Mouse (Mus musculus) midbrain, embryonic 11.5 days (tissue): ENCODE data around the gene Soat2. TPM values are rescaled to one million over a fixed set of nuclear protein-coding genes. Genes with fewer than 3 reads are reported as not detected.
A peak's percentile ranks its signal among the peaks of the same experiment; 100 is the strongest.

ENCODE experiments used
- ATAC-seq: fragments of 200-750 bp; cut with Nextera tagmentation; 2 replicates; pipeline ENCODE4 v1.8.0; 2017; ENCODE audit warnings: moderate TSS enrichment, moderate library complexity; ENCODE audit not compliant: low FRiP score
- DNase-seq: peaks from one replicate; pipeline ENCODE4 v3.0.0; 2015; ENCODE audit warnings: low spot score; ENCODE audit errors: missing footprints
- H3K27ac ChIP-seq: fragments of 300-500 bp; sonication (generic); 2 replicates; pipeline ENCODE4 v1.5.1; 2014; ENCODE audit warnings: low read depth, low read length
- H3K27me3 ChIP-seq: fragments of 300-500 bp; sonication (generic); 2 replicates; pipeline ENCODE4 v1.6.1; 2014; ENCODE audit warnings: mild to moderate bottlenecking, low read length, moderate library complexity, mixed read lengths; ENCODE audit not compliant: control insufficient read depth, insufficient read depth
- H3K36me3 ChIP-seq: fragments of 300-500 bp; sonication (generic); 2 replicates; pipeline ENCODE4 v1.6.1; 2014; ENCODE audit warnings: mild to moderate bottlenecking, low read length, moderate library complexity, mixed read lengths; ENCODE audit not compliant: control insufficient read depth, insufficient read depth
- H3K4me1 ChIP-seq: fragments of 300-500 bp; sonication (generic); 2 replicates; pipeline ENCODE4 v1.6.1; 2014; ENCODE audit warnings: low read length; ENCODE audit not compliant: control insufficient read depth, insufficient read depth
- H3K4me2 ChIP-seq: fragments of 300-500 bp; sonication (generic); 2 replicates; pipeline ENCODE4 v1.6.1; 2014; ENCODE audit warnings: mild to moderate bottlenecking, moderate library complexity
- H3K4me3 ChIP-seq: fragments of 300-500 bp; sonication (generic); 2 replicates; pipeline ENCODE4 v1.5.1; 2014; ENCODE audit warnings: low read depth, low read length
- H3K9ac ChIP-seq: fragments of 300-500 bp; sonication (generic); 2 replicates; pipeline ENCODE4 v1.6.1; 2014; ENCODE audit warnings: low read length
- H3K9me3 ChIP-seq: fragments of 300-500 bp; sonication (generic); 2 replicates; pipeline ENCODE4 v1.6.1; 2016; ENCODE audit warnings: low read length; ENCODE audit not compliant: control insufficient read depth
- WGBS: fragments of 180-500 bp; shearing (Covaris S2); extraction: QIAGEN DNeasy Blood & Tissue Kit; methylation state at CpG from one replicate; pipeline ENCODE4 v1.1.7; 2014; 5-methylcytosine and 5-hydroxymethylcytosine counted together
- polyA plus RNA-seq: library from polyadenylated mRNA; unstranded; fragments of >200 nt; fragmentation: Nextera tagmentation; extraction: Ambion mirVana; gene quantifications from 2 replicates; pipeline ENCODE4 v1.2.1, GENCODE M21; 2014

Soat2 gene
- polyA plus RNA-seq, 1 experiment from 2014 or later: not detected

GRCm38 (mm10) chr15:102203835-102204381, 53.6 kb downstream of the Soat2 start:
- WGBS: 0% methylated on average over 28 of the region's 72 CpGs
- peak; percentile 50 for ATAC-seq

GRCm38 (mm10) chr15:102204674-102205505, 54.6 kb downstream of the Soat2 start, which contains the start of gene Csad:
Gene Csad (minus strand): TSS chr15:102204724.
- peak within 1 kb of the TSS; percentile 73 for H3K4me2 ChIP-seq
- H3K9me3 ChIP-seq: no peaks in the 10 kb centered on the region
- DNase-seq (no peak), ATAC-seq (no peak)
- H3K36me3 ChIP-seq: peaks cover 22% of the 10 kb centered on the region
- peaks cover 13% of the 10 kb centered on the region for H3K4me1 ChIP-seq
- peak within 1 kb of the TSS; percentile 97 for H3K27ac ChIP-seq
- 73% methylated on average over 19 of the region's 19 CpGs for WGBS
- peak within 1 kb of the TSS; percentile 92 for H3K4me3 ChIP-seq
- peak within 1 kb of the TSS; percentile 94 for H3K9ac ChIP-seq
- no peaks in the 10 kb centered on the region for H3K27me3 ChIP-seq

More at GRCm38 (mm10) chr15:102203835-102204381, 53.6 kb downstream of the Soat2 start:
- peak overlapping the region; percentile 94 for H3K9ac ChIP-seq
- no peaks in the 10 kb centered on the region for H3K27me3 ChIP-seq
- peaks cover 18% of the 10 kb centered on the region for H3K36me3 ChIP-seq
- peaks cover 13% of the 10 kb centered on the region for H3K4me1 ChIP-seq
- peak overlapping the region; percentile 73 for H3K4me2 ChIP-seq
- peak overlapping the region; percentile 92 for H3K4me3 ChIP-seq
- no peaks in the 10 kb centered on the region for H3K9me3 ChIP-seq
- DNase-seq: peak; percentile 97
- H3K27ac ChIP-seq: peak overlapping the region; percentile 97

- DNase-seq: no peak
Measured at GRCm38 (mm10) chr15:102205779-102206178, 55.5 kb downstream of the Soat2 start.

GRCm38 (mm10) chr15:102207351-102207750, 57.0 kb downstream of the Soat2 start:
- H3K4me1 ChIP-seq: peaks cover 13% of the 10 kb centered on the region
- ATAC-seq: no peak
- 91% methylated on average over 3 of the region's 3 CpGs for WGBS
- no peak overlapping the region for H3K27ac ChIP-seq
- no peak overlapping the region for H3K4me3 ChIP-seq
- H3K27me3 ChIP-seq: no peaks in the 10 kb centered on the region
- H3K36me3 ChIP-seq: peaks cover 32% of the 10 kb centered on the region
- H3K9me3 ChIP-seq: no peaks in the 10 kb centered on the region
- no peak overlapping the region for H3K4me2 ChIP-seq
- no peak for DNase-seq
- H3K9ac ChIP-seq: no peak overlapping the region

More at GRCm38 (mm10) chr15:102205779-102206178, 55.5 kb downstream of the Soat2 start:
- no peak overlapping the region for H3K9ac ChIP-seq
- peaks cover 13% of the 10 kb centered on the region for H3K4me1 ChIP-seq
- 83% methylated on average over 8 of the region's 8 CpGs for WGBS
- H3K27ac ChIP-seq: no peak overlapping the region
- H3K9me3 ChIP-seq: no peaks in the 10 kb centered on the region
- H3K27me3 ChIP-seq: no peaks in the 10 kb centered on the region
- H3K36me3 ChIP-seq: peaks cover 28% of the 10 kb centered on the region
- H3K4me3 ChIP-seq: no peak overlapping the region
- ATAC-seq: no peak
- H3K4me2 ChIP-seq: no peak overlapping the region; the same call in 1 of the 2 replicates

GRCm38 (mm10) chr15:102208092-102208561, 57.8 kb downstream of the Soat2 start:
- Histone ChIP-seq H3K4me2 (no peak overlapping the region), H3K4me3 (no peak overlapping the region), H3K27me3 (no peaks in the 10 kb centered on the region), H3K4me1 (peaks cover 13% of the 10 kb centered on the region), H3K27ac (no peak overlapping the region), H3K9me3 (no peaks in the 10 kb centered on the region), H3K36me3 (peaks cover 38% of the 10 kb centered on the region), H3K9ac (no peak overlapping the region)
- WGBS: 92% methylated on average over 9 of the region's 9 CpGs
- DNase-seq (no peak), ATAC-seq (no peak)

GRCm38 (mm10) chr15:102209114-102209513, 58.8 kb downstream of the Soat2 start:
- no peak overlapping the region for H3K4me3 ChIP-seq
- WGBS: 93% methylated on average over 8 of the region's 8 CpGs
- DNase-seq (peak; percentile 53), ATAC-seq (no peak)
- peaks cover 38% of the 10 kb centered on the region for H3K36me3 ChIP-seq
- H3K4me1 ChIP-seq: peaks cover 13% of the 10 kb centered on the region
- H3K9ac ChIP-seq: no peak overlapping the region
- H3K27me3 ChIP-seq: no peaks in the 10 kb centered on the region
- H3K9me3 ChIP-seq: no peaks in the 10 kb centered on the region
- H3K27ac ChIP-seq: no peak overlapping the region
- H3K4me2 ChIP-seq: no peak overlapping the region

- Histone ChIP-seq H3K9me3 (no peaks in the 10 kb centered on the region), H3K4me1 (no peaks in the 10 kb centered on the region), H3K4me2 (no peak overlapping the region), H3K27ac (no peak overlapping the region), H3K4me3 (no peak overlapping the region), H3K9ac (no peak overlapping the region), H3K27me3 (no peaks in the 10 kb centered on the region), H3K36me3 (peaks cover 36% of the 10 kb centered on the region)
- ATAC-seq: no peak
- DNase-seq: peak; percentile 73
- 97% methylated on average over 4 of the region's 4 CpGs for WGBS
Measured at GRCm38 (mm10) chr15:102210816-102211215, 60.5 kb downstream of the Soat2 start.

- H3K36me3 ChIP-seq: peaks cover 32% of the 10 kb centered on the region
- no peak overlapping the region for H3K4me3 ChIP-seq
- no peak overlapping the region for H3K4me2 ChIP-seq
- H3K9ac ChIP-seq: no peak overlapping the region
- ATAC-seq (no peak), DNase-seq (no peak)
- 92% methylated on average over 6 of the region's 6 CpGs for WGBS
- H3K27me3 ChIP-seq: no peaks in the 10 kb centered on the region
- no peaks in the 10 kb centered on the region for H3K4me1 ChIP-seq
- H3K27ac ChIP-seq: no peak overlapping the region
- no peaks in the 10 kb centered on the region for H3K9me3 ChIP-seq
Measured at GRCm38 (mm10) chr15:102211895-102212294, 61.6 kb downstream of the Soat2 start.
